Mouse (Mus musculus) liver, embryonic 14.5 days (tissue): Measurements from ENCODE around the gene Gng7.

Source experiments
- CTCF ChIP-seq: IDR thresholded peaks from 2 replicates; pipeline ENCODE4 v1.5.1; 2016; ENCODE audit warnings: antibody characterized with exemption, low read depth, control low read depth
- EP300 ChIP-seq: IDR thresholded peaks from 2 replicates; pipeline ENCODE4 v1.6.1; 2016; ENCODE audit warnings: antibody characterized with exemption, low read depth

- TF ChIP-seq EP300 (no peak), CTCF (no peak)
Measured at GRCm38 (mm10) chr10:81019687-81020086, 4.9 kb upstream of the Gng7 start.
